Mouse (Mus musculus) thymus, postnatal 14 days (tissue): ENCODE results near the gene Tsc1.
A peak's percentile ranks its signal among the peaks of the same experiment; 100 is the strongest.

ENCODE experiments used
- DNase-seq: peaks from one replicate; pipeline ENCODE4 v3.0.0; 2021

Gene Tsc1

DNA sequence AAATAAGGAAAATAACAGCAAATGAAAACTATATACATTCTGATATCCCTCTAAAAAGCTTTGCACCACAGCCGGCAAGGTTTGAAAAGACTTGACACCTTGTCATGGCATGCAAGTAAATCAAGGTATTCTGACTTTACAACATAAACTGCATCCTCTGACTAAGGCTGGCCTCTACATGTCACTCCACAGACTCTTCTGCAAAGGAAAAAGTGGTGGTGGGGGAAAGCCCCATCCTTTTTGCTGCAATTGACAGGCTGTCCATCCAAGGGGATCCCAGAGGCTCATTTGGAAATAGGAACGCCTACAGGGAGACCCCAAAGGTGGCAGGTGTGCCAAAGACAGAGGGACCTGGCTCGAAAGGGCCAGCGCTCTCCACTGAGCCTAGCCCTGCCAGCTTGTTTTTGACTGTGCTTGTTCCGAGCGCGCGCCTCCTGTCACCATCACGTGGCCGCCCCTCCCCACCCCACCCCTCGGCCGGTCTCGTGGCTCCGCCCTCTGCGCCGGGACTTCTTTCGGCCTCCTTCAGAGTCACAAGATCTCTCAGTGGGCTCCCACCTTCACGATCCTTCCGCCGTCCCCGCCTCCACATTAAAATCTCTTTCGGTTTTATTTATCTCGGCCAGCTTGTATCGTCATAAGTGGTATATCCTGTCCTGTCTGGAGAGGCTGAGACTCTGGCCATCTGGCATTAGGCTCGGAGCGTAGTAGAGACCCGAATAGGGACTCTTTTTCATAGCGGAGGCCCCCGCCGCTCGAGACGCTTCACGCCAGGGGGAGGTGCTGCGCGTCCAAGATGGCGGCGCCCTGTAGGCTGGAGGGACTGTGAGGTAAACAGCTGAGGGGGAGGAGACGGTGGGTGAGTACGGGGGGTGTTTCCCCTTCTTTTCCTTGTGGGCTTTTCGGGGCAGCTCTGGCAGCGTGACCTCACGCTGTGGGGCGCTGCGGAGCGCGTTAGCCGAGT is at the start of gene Tsc1:
Gene Tsc1, plus strand, starts transcription at position 768 of the 964 bp plus-strand sequence.
- DNase-seq, result peak; percentile 97

DNA sequence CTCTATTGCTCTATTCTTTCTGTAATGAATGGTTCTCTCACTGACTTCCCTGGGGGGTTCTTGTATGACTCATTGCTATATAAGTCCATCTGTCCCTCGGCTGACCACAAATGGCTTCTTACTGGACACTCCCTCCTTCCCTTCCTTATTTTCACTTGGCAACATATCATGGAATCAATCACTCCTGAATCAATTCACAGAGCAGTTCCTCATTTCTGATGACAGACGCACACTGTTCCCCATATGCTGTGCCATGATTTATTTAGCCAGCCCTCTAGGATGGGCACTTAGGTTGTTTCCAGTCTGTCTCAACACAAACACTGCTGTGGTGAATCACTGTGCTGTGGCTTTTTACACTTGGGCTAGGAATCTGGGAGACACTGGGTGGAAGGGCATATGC is 49.5 kb upstream of the Tsc1 start:
- DNase-seq, result no peak

DNA sequence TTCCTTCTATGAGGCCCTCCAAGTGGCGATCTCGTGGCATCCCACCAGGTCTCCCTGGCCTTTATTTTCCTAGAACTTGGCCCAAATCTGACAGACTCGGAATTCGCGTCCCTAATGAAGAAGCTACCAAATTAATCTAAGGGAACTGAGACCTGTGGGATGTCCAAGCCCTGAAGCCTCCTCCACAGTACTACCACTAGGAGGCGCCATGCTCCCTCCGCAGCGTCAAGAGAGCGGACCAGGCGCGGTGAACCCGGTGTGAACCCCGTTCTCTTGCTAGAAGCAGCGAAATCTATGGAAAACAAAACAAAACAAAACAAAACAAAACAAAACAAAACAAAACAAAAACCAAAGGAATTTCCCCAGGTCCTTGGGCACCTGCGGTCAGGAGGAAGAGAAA is 48.2 kb upstream of the Tsc1 start:
- peak; percentile 81 for DNase-seq

DNA sequence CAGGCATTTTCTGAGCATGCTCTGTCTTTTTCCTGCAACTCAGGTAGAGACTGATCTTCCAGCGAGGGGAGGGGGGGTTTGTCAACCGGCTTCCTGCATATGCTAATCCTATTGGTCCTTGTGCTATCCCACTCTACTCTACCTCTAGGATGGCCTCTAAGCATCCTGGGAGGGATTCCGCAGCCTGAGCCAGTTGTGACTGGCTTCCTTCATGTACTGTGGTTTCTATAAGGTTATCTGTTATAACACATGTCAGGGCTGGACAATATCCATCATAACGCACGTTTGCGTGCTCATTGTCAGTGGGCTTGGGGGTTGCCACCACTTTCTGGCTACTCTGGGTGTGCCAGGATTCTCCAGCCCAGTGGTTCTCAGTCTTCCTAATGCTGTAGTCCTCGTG is 45.0 kb upstream of the Tsc1 start:
- no peak for DNase-seq

DNA sequence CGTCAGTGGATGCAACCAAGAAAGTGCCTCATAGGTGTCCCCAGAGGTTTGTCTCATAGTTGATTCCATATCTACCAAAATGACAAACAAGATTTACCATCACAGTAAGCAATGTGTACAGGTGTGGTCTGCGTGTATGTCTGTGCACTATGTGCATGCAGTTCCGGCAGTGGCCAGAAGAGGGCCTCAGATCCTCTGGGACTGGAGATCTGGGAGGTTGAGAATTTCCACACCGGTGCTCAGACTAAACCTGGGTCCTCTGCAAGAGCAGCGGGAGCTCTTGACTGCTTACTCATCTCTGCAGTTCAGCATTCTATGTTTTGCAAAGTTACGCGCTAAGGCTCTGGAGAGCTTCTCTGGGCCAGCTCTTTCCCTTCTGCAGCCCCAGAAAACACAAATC is 44.0 kb upstream of the Tsc1 start:
- no peak for DNase-seq

DNA sequence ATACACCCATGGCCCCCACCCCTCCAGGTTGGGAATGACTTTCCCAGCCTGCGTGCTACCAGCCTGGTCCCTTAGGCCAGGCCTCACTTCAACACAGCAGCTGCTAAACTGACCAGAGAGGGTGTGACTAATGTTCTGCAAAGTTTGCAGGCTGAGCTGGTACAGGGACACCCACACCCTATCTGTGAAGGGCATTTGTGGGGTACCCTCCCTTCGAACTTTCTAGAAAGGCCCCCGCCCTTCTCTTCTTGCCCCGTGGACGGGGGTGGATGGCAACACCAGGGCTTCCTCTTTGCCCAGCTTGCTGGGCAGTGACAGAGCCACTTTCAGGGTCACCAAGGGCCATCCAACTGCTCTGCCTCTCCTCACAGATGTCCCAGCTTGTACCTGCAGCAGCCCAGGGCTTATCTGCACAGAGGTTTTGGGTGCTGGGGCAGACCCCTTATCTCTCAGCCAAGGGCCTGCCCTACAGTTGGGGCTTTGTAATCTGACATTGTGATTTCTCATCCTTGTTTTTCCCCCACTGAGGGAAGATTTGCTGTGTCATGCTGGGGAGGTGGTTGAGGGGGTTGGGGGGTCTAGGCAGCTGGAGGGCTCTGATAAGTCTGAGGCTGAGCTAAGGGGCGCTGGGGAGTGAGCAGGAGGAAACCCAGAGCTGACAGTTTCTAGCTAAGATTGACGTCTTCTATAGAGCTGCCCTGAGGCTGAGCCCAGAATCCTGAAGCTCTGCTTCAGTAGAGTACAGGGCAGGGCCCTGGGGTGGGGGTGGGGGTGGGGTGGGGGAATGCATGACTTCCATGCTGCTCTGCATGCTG is 43.1 kb upstream of the Tsc1 start:
- peak; percentile 36 for DNase-seq

DNA sequence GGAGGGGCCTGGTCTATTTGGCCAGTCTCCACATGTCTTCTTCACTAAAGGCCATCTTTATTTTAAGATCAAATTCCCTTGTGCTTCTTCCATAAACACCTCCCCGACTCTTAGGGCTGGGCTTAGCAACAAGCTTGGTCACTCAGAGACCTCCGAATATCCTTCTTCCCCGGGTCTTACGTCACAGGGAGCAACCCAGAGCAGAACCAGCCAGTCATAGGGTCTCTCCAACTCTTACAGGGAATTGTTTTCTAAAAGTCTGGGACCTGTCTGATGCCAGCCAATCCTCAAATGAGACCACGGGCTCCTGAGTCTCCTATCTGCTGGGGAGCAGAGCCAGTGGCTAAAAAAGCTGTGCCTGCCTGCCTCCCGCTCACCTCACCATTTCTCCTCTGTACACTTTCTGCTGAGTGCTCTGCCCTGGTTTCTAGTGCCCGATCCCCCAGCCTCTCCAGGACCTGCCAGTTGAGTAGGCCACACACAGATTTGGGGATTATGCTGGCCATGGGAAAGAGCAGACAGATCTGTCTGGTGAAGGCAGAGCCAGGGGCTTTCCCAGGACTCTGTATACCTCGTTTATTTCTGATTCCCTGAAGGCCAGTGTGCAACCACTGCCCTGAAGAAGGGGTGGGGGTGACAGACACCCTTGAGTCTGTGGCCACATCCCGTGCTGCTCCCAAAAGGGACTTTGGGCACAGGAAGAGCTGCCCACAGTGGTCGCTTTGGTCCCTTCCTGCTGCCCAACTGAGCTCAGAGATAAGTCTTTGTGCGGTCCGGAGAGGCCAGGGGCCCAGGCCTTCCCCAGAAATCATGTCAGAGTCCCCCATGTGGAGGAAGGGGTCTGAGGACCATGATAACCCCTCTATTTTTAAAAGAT is 42.1 kb upstream of the Tsc1 start:
- no peak for DNase-seq

DNA sequence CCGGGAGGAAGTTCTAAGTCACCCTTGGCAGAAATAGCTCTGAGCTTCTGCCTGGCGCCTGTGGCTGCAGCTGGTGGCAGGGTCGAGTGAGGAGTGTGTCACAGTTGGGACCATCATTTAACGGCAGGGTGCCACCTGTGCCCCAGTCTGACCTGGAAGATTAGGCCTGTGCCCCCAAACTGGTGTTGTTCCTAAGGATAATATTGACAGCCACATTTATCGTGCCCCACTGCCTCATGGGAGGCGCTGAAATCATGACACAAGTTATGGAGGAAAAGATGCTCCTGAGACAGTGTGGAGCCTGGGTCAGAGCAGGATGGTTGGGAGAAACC is 41.5 kb upstream of the Tsc1 start:
- DNase-seq, result peak; percentile 51

DNA sequence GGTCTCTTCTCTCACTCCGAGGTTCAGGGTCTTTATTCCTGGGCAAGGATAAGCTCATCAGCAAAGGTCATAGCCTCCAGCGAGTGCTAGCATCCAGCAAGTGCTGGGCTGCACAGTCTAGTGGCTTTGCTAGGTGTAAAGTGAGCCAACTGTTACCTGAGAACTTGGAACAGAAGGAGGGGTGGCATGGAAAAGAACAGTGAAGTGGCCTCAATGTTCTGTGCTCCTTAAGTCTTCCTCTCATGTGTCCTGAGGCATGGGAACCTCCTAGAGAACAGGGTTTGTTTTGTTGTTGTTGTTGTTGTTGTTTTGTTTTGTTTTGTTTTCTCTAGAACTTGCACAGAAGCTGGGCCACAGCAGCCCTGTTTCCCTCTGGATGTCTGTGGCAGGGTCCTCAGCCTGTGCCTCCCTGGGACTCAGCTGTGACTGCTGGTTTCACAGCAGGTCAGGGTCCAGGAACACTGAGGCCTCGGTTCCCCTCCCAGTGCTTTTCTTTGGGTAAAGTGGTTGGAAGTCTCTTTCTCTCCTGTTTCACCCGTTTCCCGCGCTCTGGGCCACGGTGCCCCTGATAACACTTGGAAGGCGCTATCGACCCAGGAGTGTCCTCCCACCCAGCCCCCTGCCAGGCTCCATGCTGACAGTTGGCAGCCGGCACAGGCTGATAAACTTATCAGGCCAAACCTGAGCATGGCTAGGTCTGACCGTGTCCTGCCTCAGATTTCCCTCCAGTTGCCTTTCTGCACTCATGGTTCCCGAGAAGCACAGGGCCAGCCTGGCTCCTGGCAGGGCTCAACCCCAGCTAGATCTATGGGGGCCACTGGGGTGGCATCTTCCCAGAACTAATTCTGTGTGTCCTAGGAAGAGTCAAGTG is 39.1 kb upstream of the Tsc1 start:
- DNase-seq, result no peak

DNA sequence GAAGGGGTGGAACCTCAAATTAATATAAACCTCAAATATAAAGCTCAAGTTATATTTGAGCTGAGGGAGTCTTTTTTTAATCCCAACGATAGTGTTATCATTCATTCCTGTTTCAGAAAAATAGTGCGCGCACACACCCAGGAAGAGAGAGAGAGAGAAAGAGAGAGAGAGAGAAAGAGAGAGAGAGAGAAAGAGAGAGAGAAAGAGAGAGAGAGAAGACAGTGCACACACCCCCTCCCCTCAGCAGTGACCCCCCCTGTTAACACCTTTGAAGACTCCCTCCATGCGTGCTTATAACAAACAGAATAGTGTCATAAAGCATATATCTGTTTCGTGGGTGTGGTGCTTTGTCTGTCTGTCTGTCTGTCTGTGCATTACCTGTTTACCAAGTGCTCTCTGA is 37.5 kb upstream of the Tsc1 start:
- no peak for DNase-seq

DNA sequence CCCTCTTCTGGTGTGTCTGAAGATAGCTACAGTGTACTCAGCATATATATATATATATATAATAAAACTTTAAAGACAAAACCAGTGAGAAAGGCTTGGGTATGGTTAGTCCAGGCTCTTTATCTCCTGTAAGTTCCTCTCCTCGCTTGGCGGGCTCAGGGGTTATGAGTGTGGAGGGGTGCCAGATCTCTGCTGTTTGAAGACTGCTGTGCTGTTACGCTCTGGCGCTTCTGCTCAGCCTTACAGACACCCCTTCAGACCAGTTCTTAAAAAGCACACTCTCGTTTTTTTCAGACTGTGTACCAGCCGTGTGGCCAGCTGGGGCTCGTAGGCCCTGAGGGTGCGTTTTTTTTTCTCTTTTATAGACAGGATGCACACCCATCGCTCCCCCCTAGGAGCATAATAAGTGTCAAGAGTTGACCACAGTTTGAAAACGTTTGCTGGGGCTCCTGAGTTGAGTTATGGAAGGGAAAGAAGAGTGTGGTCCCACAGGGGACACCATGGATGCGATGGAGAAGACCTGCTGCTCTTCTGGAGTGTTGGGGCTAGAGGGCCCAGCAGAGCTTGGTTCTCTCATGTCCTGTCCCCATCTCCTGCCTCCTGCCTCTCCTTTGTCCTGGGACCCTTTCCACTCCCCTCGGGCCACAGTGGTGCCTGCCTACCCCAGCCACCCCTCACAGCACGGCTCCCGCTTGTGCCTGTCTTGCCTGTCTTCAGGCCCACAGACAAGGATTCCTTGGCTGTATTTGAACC is 35.1 kb upstream of the Tsc1 start:
- no peak for DNase-seq

DNA sequence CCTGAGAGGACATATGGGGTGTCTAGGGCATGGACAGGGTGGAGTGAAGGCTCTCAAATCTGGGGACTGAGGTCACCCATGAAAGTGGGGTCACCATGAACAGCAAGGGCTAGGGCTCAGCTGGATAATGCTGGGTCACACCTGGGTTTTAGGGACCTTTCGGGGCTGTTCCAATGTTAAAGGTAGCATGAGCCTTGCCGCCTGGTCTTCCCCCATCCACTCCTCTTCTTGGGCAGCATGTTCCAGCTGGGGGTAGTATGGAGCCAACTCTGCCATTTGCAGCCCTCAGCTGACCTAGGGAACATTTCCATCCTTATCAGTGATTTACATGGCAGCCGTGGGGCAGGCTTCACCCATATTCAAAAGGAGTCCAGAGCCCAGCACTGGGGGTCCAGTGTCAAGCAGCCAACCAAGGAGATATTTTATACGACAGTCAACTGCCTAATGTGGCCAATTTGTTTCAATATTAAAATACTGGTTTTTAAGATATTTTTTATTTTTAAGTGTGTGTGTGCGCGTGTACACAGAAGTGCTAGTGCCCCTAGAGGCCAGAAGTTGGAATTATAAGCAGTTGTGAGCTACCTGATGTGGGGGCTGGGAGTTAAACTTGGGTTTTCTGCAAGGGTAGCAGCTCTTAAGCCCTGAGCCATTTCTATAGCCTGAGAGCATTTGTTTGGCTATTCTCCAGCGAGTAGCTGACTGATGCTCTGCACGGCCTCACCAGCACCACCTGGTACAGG is 34.3 kb upstream of the Tsc1 start:
- no peak for DNase-seq

DNA sequence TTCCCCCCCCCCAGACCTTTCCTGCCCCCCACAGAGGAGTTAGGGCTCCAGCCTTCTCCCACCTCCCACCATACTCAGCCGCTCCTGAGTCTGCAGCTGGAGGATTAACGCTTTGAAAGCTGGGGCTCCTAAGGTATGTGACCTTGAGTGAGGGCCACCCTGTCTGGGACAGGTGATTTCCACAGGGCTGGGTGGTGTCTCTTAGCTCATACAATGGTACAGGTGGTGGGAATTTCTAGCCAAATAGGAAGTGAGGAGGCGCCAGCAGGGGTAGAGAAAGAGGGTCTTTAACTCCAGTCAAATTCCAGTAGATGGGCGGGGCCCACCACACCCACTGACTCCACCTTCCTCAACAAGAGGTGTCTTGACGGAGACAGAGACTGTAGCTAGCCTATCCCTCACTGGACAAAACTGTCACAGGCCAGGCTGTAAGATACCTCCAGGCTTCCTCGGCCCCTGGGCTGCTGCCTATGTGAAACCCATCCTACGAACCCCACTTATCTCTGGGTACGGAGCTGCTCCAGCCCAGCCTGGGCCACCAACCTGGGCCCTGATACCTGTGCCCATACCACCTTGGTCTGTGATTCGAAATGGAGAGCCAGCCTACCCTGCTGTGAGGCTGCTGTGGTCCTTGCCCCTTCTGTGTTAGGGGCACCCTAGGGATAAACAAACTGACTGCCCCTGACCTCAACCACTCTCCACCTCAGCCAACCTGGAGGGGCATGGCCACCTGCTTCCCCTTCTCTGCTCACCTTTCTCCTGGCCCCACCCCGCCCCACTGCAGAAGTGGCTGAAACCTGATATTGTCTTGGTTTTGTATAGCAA is 33.5 kb upstream of the Tsc1 start:
- DNase-seq, result no peak

DNA sequence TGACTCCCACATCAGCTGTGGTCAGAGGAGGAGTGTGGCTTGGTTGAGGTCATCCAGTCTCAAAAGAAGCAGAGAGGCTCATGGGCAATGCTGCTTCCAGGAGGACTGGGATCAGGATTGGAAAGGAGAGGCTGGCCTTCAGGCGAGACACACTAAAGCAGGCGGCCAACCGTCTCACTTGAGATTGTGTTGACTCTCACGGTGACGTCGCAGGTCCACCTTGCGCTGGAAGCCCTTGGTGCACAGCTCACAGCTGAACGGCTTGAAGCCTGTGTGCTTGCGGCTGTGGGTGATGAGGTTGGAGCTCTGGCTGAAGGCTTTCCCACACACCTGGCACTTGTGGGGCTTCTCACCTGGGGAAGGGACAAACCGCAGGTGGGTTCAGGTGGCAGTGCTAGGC is 31.2 kb upstream of the Tsc1 start:
- DNase-seq, result no peak

DNA sequence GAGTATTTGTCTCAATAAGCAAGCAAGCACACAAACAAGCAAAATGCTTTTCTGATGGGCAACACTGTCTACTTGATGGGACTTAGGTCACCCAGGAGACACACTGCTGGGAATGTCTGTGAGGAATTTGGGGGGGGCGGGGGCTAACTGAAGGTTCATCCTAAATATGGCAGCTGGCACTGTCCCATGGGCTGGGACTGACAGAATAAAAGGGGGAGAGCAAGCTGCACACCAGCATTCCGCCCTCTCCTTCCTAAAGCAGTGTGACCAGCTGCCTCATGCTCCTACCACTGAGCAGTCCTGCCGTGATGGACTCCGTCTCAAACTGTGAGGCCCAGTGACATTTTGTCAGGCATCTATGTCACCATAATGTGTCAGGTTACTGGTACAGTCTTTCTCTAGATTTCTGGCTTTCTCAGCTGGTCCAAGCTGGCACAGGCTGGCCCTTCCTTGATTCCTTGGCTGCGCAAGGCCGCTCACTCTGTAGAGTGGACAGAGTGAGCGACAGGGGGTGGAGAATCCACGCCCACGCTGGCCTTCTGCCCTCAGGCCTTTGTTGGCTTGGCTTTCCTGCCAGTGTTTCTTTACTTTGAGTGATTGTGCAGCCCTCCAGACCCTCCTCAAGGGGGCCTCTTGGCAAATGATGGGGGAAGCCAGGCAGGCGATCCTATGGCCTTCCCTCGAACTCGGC is 30.2 kb upstream of the Tsc1 start:
- DNase-seq, result no peak

DNA sequence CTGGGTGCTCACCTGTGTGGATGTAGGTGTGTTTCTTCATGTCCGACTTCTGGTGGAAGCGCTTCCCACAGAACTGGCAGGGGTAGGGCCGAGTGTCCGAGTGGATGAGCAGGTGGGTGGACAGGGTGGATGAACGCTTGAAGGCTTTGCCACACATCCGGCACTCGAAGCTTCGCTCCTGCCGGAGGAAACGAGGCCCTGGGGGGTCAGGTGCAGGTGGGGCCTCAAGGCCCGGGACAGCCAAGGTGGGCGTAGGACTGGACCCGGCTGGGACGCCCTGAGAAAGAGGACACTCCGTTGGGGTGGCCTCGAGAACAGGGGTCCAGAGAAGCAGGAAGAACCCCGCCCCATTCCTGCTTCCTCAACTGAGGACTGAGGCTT is 29.6 kb upstream of the Tsc1 start:
- no peak for DNase-seq

DNA sequence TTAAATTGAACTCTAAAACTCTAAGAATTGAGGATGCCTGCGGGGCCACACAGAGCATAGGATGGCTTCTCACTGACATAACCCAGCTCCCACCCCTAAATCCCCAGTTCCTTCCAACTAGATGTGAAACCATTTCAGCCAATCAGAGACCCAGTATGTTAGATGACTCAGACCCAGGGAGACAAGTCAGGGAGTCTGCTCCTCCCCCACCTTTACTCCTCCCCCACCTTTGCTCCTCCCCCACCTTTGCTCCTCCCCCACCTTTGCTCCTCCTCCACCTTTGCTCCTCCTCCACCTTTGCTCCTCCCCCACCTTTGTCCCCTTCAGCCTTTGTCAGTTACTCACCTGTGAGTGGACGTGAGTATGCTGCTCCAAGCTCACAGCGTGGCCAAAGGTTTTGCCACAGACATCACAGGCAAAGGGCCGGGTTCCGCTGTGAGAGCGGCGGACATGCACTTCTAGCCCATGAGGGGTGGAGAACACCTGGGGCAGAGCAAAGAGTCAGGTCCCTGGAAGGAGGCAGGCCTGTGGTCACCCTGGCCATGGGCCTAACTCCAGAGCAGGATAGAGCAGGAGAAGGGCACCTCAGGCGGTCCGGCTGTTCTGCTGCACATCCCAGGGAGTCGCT is 28.5 kb upstream of the Tsc1 start:
- no peak for DNase-seq

DNA sequence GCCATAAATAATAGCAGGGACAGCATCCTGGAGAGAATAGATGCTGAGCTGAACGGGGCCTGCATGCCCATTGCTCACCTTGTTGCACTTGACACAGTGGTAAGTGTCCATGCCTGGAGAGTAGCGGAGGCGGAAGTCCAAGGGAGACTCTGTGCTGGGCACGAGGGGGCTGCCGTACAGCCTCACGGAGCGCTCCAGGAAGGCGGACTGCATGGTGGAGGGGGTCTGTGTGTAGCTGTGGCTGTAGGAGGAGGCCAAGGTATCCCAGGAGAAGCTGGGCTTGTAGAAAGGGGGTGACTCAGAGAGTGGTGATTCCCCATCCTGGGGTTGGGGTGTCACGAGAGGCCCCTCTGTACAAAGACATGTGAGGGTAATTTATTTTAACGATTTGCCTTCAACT is 27.4 kb upstream of the Tsc1 start:
- DNase-seq, result no peak

DNA sequence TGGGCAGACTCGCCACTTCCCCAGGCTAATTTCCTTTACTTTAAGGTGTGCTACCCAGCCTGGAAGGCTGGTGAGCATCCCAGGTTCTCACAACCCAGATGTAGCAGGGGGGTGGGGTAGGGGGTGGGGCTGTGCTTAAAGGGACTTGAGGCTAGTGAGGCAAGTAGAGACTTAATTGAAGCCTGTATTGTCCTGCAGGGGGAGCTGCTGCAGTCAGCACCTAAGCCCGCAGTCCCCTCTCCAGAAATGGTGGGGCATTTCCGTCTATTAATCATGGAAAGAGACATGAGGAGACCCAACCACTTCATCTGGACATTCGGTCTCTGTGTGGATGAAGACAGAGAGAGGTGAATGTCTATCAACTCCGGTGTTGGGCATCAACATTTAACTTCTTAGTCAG is 24.7 kb upstream of the Tsc1 start:
- peak; percentile 41 for DNase-seq
